Mouse (Mus musculus): Measurements from ENCODE around the gene Hoxc10.

Hoxc10 gene

DNA sequence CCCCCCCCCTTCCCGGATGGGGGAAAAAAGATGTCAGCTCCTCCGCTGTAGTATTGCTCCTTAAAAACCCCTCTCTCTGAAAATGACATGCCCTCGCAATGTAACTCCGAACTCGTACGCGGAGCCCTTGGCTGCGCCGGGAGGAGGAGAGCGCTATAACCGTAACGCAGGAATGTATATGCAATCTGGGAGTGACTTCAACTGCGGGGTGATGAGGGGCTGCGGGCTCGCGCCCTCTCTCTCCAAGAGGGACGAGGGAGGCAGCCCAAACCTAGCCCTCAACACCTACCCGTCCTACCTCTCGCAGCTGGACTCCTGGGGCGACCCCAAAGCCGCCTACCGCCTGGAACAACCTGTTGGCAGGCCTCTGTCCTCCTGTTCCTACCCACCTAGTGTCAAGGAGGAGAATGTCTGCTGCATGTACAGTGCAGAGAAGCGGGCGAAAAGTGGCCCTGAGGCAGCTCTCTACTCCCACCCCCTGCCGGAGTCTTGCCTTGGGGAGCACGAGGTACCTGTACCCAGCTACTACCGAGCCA is at the start of gene Hoxc10:
Gene Hoxc10 (plus strand): TSS at position 21 of the 536 bp plus-strand sequence.
- DNase-seq (ENCODE audit: low spot score in 2 of 2) = no peak

DNA sequence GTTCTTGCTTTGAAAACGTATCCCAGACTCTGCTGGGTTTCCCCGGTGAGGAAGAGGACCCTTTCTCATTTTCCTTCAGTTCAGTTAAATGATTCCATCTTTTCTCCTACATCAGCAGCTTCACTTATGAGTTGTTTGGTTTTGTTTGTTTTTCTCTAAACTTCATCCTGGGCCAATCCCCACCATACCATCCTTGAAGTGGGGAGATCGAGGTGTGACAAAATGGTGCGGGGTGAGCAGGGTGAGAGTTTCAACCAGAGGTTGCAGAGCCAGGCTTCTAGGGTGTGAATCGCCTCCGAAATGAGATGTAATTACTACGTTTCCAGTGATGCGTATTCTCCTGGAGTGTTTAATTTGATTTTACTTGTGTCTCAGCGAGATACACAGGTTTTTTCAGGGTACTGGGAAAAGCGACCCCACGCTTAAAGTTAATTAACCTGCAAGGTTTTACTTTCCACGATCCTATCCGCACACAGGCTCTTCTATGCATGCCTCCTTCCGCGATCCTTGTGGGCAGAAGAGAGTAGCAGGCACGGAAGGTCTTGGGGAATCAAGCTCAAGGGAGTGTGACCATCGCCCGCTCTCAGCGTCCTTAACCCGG is 48.5 kb upstream of the Hoxc10 start:
- DNase-seq (ENCODE audit: low spot score in 2 of 2) = no peak

DNA sequence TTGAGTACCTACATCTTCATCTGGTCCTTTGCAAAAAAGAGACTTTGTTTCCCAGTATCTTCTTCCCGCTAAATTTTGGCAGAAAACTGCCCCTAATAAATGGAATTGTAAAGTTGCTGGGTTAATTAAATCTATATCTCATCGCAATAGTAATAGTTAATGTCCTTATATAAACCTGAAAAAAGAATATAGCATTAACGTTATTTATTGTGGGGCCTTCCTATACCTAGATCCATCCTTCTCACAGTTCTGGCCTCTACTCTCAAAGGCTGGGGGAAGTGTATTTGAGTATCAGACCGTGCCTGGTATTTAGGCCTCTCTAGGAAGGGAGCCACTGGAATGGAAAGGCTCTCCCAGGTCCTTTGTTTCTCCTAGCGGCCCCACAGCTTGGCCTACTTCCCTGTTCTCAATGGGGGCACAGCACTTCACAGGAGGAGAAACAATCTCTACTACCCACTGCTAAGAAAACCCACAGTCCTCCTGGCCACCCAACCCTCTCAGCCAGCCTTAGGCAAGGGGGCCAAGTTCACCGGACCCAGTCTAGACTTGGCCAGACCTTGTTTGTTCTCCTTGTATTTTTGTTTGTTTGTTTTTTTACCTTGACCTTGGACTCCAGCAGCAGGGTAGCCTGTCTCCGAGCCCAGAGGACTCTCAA is 47.9 kb upstream of the Hoxc10 start:
- no peak for DNase-seq (ENCODE audit: low spot score in 2 of 2)

- no peak for DNase-seq (ENCODE audit: low spot score in 2 of 2)
These were observed 47.0 kb upstream of the Hoxc10 start for GRCm38 (mm10) chr15:102919336-102920180.

DNA sequence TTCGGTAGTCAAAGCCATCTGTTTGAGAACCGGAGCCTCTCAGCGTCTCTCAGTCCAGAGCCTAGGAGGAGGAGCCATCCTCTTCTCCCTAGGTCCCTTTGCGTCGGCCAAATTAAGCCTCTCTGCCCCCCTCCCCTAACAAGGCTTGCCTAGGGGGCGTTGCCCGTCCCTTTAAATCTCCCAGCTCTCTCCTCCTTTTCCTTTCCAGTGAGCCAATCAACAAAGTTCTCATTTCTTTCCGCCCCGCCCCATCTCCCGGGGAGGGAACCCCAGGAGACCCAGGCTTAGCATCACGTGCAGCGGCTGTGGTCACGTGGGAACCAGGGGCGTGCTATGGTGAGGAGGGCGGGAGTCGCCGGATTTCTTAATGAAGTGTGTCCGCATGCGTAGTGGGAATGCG is 46.0 kb upstream of the Hoxc10 start:
- DNase-seq (ENCODE audit: low spot score in 2 of 2) = no peak

DNA sequence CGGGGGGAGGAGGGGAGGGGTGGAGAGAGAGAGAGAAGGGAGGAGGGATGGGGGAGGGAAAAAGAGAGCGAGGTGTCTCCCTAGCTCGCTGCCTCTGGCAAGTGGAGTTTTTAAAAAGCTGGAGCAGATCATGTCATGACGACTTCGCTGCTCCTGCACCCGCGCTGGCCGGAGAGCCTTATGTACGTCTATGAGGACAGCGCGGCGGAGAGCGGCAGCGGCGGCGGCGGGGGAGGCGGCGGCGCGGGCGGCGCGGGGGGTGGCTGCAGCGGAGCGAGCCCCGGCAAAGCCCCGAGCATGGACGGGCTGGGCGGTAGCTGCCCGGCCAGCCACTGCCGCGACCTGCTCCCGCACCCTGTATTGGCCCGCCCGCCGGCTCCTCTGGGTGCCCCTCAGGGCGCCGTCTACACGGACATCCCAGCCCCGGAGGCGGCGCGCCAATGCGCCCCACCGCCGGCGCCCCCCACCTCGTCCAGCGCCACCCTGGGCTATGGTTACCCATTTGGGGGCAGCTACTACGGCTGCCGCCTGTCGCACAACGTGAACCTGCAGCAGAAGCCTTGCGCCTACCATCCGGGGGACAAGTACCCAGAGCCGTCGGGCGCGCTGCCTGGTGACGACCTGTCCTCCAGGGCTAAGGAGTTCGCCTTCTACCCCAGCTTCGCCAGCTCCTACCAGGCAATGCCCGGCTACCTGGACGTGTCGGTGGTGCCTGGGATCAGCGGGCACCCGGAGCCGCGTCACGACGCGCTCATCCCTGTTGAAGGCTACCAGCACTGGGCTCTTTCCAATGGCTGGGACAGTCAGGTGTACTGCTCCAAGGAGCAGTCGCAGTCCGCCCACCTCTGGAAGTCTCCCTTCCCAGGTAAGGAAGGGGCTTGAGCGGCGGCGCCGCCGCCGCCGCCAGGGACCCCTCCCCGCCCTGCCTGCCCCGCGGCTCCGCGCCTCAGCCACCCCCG is 45.3 kb upstream of the Hoxc10 start, which contains the start of gene Hoxc13:
Gene Hoxc13 (plus strand): TSS at position 51 of the 959 bp plus-strand sequence.
- no peak for DNase-seq (ENCODE audit: low spot score in 2 of 2)

- DNase-seq (ENCODE audit: low spot score in 2 of 2) = no peak
These were observed 44.6 kb upstream of the Hoxc10 start for GRCm38 (mm10) chr15:102922012-102922362.

DNA sequence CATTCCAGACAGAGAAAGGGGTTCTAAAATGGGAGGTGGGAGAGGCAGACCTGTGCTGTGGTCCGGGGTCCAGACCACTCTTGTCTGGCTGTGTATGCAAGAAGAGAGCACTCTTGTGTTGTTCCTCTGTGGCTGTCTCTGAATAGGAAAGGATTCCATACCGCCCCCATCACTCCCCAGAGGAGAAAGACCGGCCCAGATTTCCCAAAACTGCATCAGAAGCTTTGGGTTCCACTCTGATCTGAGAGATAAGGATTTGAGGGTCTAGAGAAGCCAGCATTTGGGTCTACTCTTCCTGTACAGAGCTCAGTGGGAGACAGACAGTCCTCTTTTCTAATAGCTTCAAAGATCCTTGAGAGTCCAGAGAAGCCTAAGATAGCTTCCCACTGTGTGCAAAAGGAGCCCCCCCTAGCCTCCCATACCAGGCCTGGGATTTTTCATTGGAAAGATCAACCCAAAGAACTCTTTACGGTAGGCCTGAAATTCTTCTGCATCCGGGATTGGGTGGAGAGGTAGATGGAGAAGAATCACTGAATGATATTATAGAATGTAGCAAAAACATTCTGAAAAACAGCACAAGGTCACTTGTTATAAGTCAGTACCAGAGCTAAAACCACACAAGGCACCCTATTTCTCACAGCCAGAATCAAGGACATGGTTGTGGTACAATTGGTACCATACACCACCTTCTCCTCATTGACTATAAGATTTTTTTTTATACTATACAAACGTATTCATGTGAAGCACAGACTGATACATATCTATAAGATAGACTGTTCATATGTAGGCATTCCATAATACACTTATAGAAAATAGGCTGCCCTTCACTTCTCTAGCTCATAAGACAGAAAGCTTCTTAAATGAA is 43.7 kb upstream of the Hoxc10 start:
- DNase-seq (ENCODE audit: low spot score in 2 of 2) = no peak

DNA sequence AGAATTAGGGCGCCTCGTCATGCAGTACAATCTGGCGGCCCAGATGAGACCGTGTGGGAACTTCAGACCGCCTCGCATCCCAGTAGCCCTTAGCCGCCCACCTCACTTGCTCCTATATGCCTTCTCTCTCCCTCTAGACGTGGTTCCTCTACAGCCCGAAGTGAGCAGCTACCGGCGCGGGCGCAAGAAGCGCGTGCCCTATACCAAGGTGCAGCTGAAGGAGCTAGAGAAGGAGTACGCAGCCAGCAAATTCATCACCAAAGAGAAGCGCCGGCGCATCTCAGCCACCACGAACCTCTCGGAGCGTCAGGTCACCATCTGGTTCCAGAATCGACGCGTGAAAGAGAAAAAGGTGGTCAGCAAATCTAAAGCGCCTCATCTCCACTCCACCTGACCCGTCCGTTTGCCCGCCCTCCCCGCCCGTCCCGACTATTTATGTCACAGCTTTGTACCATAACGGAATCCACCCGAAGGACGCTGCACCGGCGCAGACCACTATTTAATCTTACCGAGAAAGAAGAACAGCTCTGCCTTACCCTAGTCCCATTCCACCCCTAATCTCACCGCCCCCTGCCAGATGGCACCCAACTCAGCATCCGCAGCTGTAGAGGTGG is 39.5 kb upstream of the Hoxc10 start:
- DNase-seq (ENCODE audit: low spot score in 2 of 2) = no peak

GRCm38 (mm10) chr15:102931706-102932358 is 34.8 kb upstream of the Hoxc10 start:
- no peak for DNase-seq (ENCODE audit: low spot score in 2 of 2)

DNA sequence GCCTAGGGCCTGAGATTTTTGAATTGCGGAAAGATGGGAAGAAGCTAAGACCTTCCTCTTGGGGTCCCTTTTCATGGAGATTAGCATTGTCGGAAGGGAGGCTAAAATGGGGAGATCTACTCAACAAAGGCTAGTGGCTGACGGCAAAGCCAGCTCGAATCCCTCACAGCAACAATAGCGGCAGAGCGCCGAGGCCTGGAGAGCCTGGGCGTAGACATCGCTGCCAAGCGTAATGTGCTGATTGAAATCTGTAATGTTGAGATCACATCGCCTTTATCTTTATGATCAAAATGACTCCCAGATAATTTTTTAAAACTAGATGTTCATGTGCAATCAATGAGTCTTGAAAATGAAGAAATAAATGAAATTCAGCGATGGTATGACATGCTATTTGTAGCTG is 32.2 kb upstream of the Hoxc10 start:
- no peak for DNase-seq (ENCODE audit: low spot score in 2 of 2)

DNA sequence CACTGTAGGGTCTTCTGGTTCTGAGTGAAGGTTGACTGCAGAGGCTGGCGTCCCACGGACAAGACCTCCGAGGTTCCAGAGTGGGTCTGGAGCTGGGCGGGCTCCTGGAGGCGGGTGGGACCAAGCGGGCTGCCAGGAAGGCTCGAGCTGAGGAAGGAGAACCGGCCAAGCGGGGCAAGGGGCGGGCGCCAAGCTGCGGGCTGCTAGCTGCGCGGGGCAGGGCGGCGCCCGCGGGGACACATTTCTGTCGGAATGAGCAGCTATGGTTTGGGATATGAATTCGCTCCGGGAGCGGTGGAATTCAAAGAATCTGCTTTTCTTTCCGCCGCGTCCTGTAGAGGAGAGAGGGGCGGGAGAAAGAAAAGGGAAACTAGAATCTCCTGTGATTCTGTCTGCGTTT is 31.7 kb upstream of the Hoxc10 start:
- DNase-seq (ENCODE audit: low spot score in 2 of 2) = no peak

DNA sequence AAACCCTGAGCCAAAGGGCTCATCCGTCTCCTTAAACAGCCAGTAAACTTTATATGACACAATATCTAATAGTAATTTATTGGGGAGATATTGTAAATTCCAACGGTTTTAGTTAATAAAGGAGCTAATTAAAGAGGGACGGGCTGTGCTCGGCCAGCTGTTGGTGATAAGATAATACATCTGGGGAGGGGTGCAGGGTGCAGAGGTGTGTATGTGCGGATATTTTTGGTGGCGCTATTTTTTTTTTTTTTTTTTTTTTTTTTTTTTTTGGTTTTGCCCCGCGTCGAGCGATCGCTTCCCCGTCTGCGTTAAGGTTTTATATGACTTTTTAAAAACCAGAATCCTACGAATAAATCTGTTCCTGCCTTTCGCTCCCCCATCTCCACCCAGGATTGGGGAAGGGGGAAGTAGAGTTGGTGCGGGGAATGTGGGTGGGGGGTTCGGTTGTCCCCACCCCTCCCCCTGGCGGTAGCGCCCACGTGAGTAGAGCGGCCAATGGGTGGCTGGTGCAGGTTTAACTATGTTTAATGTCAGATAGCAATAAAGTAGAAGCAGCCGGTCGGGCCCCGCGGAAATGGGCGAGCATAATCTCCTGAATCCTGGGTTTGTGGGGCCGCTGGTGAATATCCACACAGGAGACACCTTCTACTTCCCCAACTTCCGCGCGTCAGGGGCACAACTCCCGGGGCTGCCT is 30.2 kb upstream of the Hoxc10 start, which contains the start of gene Hoxc12:
Gene Hoxc12 (plus strand): TSS at position 479 of the 694 bp plus-strand sequence.
- DNase-seq (ENCODE audit: low spot score in 2 of 2) = no peak

- DNase-seq (ENCODE audit: low spot score in 2 of 2) = no peak
These were observed 29.4 kb upstream of the Hoxc10 start for GRCm38 (mm10) chr15:102937036-102937666.

DNA sequence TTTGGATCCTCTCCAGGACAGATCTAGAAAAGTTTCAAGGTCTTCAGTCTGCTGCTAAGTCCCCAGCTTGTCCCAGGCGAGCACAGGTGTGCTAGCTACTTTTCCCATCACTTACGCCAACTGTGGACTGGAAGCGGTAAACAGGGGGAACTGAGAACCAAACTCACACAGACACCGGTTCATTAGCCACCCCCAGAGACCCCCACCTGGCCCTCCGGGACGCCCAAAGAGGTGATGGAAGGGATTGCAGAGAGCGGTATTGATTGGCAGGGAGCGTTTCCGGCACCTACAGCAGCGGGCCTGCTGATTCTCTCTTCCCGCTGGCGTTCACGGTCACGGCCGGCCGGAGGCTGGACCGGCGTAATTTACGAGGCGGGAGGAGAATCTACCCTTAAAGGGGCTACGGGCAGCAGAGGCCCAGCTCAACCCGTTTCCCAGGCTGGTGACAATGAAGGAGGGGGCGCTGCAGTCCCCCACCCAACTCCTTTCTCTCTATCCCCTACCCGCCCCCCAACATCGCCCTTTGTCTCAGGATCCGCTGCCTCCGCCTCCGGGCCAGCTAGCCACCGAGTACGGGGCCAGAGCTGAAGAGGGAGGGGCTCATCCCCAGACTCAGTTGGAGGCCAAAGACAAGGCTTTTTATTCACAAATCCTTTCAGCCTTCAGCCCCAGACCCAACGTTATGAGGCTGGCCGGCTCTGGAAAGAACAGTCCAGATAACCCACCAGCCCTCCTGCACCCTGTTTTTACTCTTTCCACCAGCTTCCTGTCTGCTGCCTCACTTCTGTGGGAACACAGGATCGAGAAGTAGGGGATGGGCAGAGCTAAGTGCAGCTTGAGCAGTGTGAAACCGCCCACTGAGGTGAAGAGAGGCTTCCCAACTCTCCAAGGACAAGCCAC is 27.1 kb upstream of the Hoxc10 start:
- DNase-seq (ENCODE audit: low spot score in 2 of 2) = no peak

DNA sequence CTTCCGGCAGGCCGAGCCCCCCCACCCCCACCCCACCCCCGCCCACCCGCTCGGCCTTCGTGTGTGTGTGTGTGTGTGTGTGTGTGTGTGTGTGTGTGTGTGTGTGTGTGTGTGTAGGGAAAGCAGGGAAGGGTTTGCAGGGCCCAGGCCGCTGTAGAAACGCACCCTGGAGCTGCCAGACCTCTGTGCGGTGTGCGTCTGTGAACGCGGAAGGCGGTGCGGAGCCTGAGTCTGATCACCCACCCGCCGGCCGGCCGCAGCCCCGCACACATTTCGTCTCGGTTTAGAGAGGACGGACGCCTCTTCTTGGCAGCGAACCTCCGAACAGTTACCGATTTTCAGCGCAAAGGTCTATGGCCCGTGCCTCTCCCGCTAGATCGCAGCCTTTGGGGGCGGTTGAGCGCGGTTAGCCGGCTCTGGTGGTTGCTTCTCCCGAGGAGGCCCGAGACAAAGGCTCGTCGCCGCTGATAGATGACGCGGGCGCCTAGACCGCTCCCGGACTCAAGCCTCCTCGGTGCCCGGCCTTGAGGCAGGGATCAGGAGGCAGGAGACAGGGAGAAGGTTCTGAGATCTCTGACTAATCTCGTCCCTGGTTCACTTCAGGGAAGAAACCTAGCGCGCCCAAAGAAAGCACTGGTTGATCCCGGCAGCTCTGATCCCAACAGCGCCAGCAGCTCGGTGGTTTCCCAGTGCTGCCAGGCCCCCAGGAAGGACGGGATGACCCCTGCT is 23.7 kb upstream of the Hoxc10 start:
- DNase-seq (ENCODE audit: low spot score in 2 of 2) = no peak

- DNase-seq (ENCODE audit: low spot score in 2 of 2) = no peak
These were observed 23.2 kb upstream of the Hoxc10 start for GRCm38 (mm10) chr15:102943468-102943813.
